Mouse (Mus musculus) myocyte (in vitro differentiated cells): ENCODE data around the gene Zdhhc8. TPM values are rescaled to one million over a fixed set of nuclear protein-coding genes. Genes with fewer than 3 reads are reported as not detected.

ENCODE experiments used
- H3K27me3 ChIP-seq: one replicate; pipeline ENCODE4 v1.6.1; 2011; ENCODE audit not compliant: control insufficient read depth, insufficient read depth, insufficient read length
- H3K36me3 ChIP-seq: one replicate; pipeline ENCODE4 v1.6.1; 2011; ENCODE audit not compliant: control insufficient read depth, insufficient read depth
- H3K4me2 ChIP-seq: one replicate; pipeline ENCODE4 v1.6.1; 2011; ENCODE audit warnings: low read depth, control low read depth
- H3K4me3 ChIP-seq: one replicate; pipeline ENCODE4 v1.5.1; 2011; ENCODE audit warnings: mild to moderate bottlenecking, control low read depth, moderate library complexity
- H3K79me2 ChIP-seq: one replicate; pipeline ENCODE4 v1.6.1; 2011; ENCODE audit not compliant: control insufficient read depth, insufficient read depth
- H3ac ChIP-seq: one replicate; pipeline ENCODE4 v1.6.1; 2011; ENCODE audit not compliant: control insufficient read depth, insufficient read length
- CEBPB ChIP-seq: IDR thresholded peaks from 2 replicates; pipeline ENCODE4 v1.6.1; 2011; ENCODE audit warnings: mild to moderate bottlenecking, moderate library complexity; ENCODE audit not compliant: poor library complexity, insufficient read depth, severe bottlenecking
- E2F4 ChIP-seq: IDR thresholded peaks from one replicate; pipeline ENCODE4 v1.6.1; 2011; ENCODE audit warnings: mild to moderate bottlenecking, control low read depth, moderate library complexity; ENCODE audit not compliant: insufficient read depth
- MAX ChIP-seq: IDR thresholded peaks from one replicate; pipeline ENCODE4 v1.6.1; 2011; ENCODE audit warnings: low read depth, mild to moderate bottlenecking, control low read depth
- MYOD1 ChIP-seq, 3 experiments: IDR thresholded peaks; one replicate each; pipeline ENCODE4 v1.6.1; 2011; ENCODE audit warnings: control low read depth in 2 of 3, low read depth in 2 of 3, mild to moderate bottlenecking in 2 of 3, moderate library complexity in 1 of 3; ENCODE audit not compliant: insufficient read length in 2 of 3, control insufficient read depth in 1 of 3
- MYOG ChIP-seq, 3 experiments: IDR thresholded peaks; one replicate each; pipeline ENCODE4 v1.6.1; 2011; ENCODE audit warnings: control low read depth in 2 of 3, low read depth in 2 of 3, mild to moderate bottlenecking in 2 of 3; ENCODE audit not compliant: insufficient read length in 2 of 3, control insufficient read depth in 1 of 3, insufficient read depth in 1 of 3
- POLR2A ChIP-seq: IDR thresholded peaks from one replicate; pipeline ENCODE4 v1.6.1; 2011; ENCODE audit warnings: low read depth, mild to moderate bottlenecking, control low read depth, moderate library complexity; ENCODE audit not compliant: insufficient read length
- POLR2AphosphoS2 ChIP-seq: IDR thresholded peaks from one replicate; pipeline ENCODE4 v1.6.1; 2011; ENCODE audit warnings: low read depth, control low read depth; ENCODE audit not compliant: insufficient read length
- REST ChIP-seq: IDR thresholded peaks from one replicate; pipeline ENCODE4 v1.6.1; 2011; ENCODE audit warnings: mild to moderate bottlenecking, control low read depth, moderate library complexity; ENCODE audit not compliant: insufficient read depth, insufficient read length
- SRF ChIP-seq: IDR thresholded peaks from one replicate; pipeline ENCODE4 v1.6.1; 2011; ENCODE audit warnings: low read depth; ENCODE audit not compliant: control insufficient read depth, insufficient read length
- TCF12 ChIP-seq: IDR thresholded peaks from one replicate; pipeline ENCODE4 v1.6.1; 2011; ENCODE audit warnings: mild to moderate bottlenecking, control low read depth; ENCODE audit not compliant: poor library complexity, insufficient read depth, severe bottlenecking
- TCF3 ChIP-seq: IDR thresholded peaks from one replicate; pipeline ENCODE4 v1.6.1; 2011; ENCODE audit warnings: low read depth, control low read depth; ENCODE audit not compliant: insufficient read length
- USF1 ChIP-seq: IDR thresholded peaks from one replicate; pipeline ENCODE4 v1.6.1; 2011; ENCODE audit warnings: low read depth, mild to moderate bottlenecking, control low read depth, moderate library complexity
- polyA plus RNA-seq: library from polyadenylated mRNA; unstranded; fragments of >200 nt; fragmentation: generic; extraction: Trizol; gene quantifications from one replicate; pipeline ENCODE4 v1.2.1, GENCODE M21; 2012; ENCODE audit warnings: missing spikeins

The Zdhhc8 gene
- 26.1 TPM for polyA plus RNA-seq

DNA sequence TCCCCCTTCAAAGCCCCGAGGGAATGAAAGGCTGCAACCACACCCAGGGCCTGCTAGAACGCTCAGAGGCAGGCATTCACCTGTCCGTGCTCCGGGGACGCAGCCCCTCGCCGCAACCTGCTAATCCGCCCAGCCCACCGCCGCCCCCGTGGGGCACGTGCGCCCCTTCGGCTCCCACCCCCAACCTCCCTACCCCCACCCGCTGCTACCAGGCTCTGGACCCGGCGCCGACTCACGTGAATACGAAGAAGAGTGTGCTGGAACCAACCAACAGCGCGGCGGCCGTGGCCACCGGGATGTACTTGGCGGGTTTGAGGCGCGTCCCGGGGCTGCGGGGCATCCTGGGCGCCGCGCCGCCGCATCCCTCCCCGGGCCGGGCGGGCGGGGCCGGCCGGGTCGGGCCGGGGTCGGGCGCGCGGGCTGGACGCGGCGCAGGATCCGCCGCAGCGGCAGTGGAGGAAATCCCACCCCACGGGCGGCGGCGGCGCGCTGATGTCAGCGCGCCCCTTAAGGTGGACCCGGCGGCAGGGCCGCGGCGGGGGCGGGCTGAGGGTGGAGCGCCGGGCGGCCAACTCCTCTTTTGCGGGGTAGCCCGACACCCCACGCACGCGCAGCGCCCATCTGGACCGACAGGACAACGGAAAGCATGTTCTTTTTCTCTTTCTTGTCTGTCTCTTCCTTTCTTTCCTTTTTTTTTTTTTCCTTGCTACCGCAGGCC, at the start of gene Zdhhc8:
Gene Zdhhc8 (minus strand): TSS at position 466 of the 718 bp plus-strand sequence.
- H3K79me2 ChIP-seq: peaks cover 43% of the 10 kb centered on the region
- peak within 1 kb of the TSS; percentile 63 for H3ac ChIP-seq
- peaks cover 13% of the 10 kb centered on the region for H3K36me3 ChIP-seq
- peak within 1 kb of the TSS; percentile 64 for H3K4me3 ChIP-seq
- H3K4me2 ChIP-seq: peak within 1 kb of the TSS; percentile 75
- TF ChIP-seq E2F4 (no peak), USF1 (no peak), TCF12 (no peak), MYOD1 (IDR thresholded peaks at IDR 0.05; ENCODE audit: control insufficient read depth in 1 of 3, insufficient read length in 2 of 3, low read depth in 2 of 3) (peak in 1 of 3 experiments; percentile 30), MAX (no peak), POLR2AphosphoS2 (peak; percentile 46), REST (no peak), TCF3 (no peak), SRF (no peak), POLR2A (peak; percentile 51), CEBPB (no peak)
- H3K27me3 ChIP-seq: no peaks in the 10 kb centered on the region

DNA sequence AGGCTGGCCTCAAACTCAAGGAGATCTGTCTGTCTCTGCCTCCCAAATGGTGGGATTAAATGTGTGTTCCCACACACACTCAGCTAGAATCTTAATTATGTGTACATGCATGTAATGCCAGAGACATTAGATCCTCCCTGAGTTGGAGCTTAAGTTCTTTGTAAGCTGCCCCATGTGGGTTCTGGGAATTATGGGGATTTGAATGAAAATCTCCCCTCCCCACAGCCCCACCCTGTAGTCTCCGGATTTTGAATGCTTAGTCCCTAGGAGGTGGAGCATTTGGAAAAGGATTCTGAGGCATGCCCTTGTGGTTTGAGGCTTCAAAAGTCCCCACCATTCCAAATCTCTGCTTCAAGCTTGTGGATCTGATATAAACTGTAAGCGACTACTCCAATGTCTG, 40.2 kb upstream of the Zdhhc8 start:
- Histone ChIP-seq H3K4me2 (no peak overlapping the region), H3K27me3 (no peaks in the 10 kb centered on the region), H3K36me3 (peaks cover 71% of the 10 kb centered on the region), H3K79me2 (peaks cover 22% of the 10 kb centered on the region), H3ac (no peak overlapping the region), H3K4me3 (no peak overlapping the region)
- TF ChIP-seq POLR2A (no peak), MAX (no peak), MYOG (IDR thresholded peaks at IDR 0.05; ENCODE audit: control insufficient read depth in 1 of 3, insufficient read depth in 1 of 3, insufficient read length in 2 of 3, low read depth in 2 of 3) (no peak), POLR2AphosphoS2 (no peak), TCF3 (no peak), CEBPB (no peak), TCF12 (no peak), REST (no peak), MYOD1 (IDR thresholded peaks at IDR 0.05; ENCODE audit: control insufficient read depth in 1 of 3, insufficient read length in 2 of 3, low read depth in 2 of 3) (no peak), E2F4 (no peak), SRF (no peak), USF1 (no peak)

DNA sequence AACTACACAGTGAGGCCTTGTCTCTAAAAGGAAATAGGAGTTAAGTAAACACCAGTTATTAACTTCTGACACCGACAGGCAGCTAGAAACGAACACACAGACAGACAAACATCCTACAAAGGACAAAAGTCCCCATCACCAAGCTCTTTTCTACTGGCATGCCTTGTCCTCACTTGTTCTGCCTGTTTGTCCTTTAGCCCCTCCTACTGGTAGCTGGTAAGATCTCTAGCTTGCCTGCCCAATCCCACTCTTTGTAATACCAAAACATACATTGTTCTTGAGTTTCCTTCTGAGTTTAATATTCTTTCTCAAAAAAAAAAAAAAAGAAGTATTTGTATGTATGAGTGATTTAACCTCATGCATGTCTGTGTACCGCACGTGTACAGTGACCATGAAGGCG, 33.2 kb upstream of the Zdhhc8 start:
- Histone ChIP-seq H3K36me3 (peaks cover 54% of the 10 kb centered on the region), H3ac (no peak overlapping the region), H3K79me2 (peaks cover 10% of the 10 kb centered on the region), H3K4me2 (no peak overlapping the region), H3K27me3 (no peaks in the 10 kb centered on the region), H3K4me3 (no peak overlapping the region)
- TF ChIP-seq MAX (no peak), TCF12 (no peak), SRF (no peak), REST (no peak), E2F4 (no peak), MYOG (IDR thresholded peaks at IDR 0.05; ENCODE audit: control insufficient read depth in 1 of 3, insufficient read depth in 1 of 3, insufficient read length in 2 of 3, low read depth in 2 of 3) (no peak)

DNA sequence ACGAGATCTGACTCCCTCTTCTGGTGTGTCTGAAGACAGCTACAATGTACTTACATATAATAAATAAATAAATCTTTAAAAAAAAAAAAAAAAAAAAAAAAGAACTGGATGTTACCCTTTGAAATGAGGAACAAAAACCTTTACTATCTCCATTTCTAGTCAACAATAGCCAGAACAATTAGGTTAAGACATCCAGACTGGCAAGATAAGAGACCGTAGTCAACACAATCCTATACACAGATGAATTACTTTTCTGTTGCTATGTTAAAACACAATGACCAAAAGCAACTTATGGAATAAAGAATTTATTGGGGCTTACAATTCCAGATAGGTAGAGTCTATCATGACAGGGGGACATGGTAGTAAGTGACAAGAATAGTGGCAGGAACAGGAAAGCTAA, 30.1 kb upstream of the Zdhhc8 start:
- no peak overlapping the region for H3K4me2 ChIP-seq
- no peak overlapping the region for H3ac ChIP-seq
- H3K79me2 ChIP-seq: peaks cover 3% of the 10 kb centered on the region
- no peak overlapping the region for H3K4me3 ChIP-seq
- H3K36me3 ChIP-seq: peaks cover 49% of the 10 kb centered on the region
- TF ChIP-seq TCF3: no peak
- TF ChIP-seq TCF12: no peak
- TF ChIP-seq CEBPB: no peak
- TF ChIP-seq MYOG (IDR thresholded peaks at IDR 0.05; ENCODE audit: control insufficient read depth in 1 of 3, insufficient read depth in 1 of 3, insufficient read length in 2 of 3, low read depth in 2 of 3): no peak
- no peak for TF ChIP-seq POLR2AphosphoS2
- no peak for TF ChIP-seq MYOD1 (IDR thresholded peaks at IDR 0.05; ENCODE audit: control insufficient read depth in 1 of 3, insufficient read length in 2 of 3, low read depth in 2 of 3)
- TF ChIP-seq SRF: no peak
- TF ChIP-seq E2F4: no peak
- TF ChIP-seq MAX: no peak
- no peak for TF ChIP-seq REST
- TF ChIP-seq POLR2A: no peak
- TF ChIP-seq USF1: no peak
- H3K27me3 ChIP-seq: no peaks in the 10 kb centered on the region
